Mouse (Mus musculus) mouse embryonic stem cell (cell line): ENCODE data around the gene Sfxn3.

Experiments
- in situ Hi-C, 2 experiments: fragments of 300-500 bp; cut with MboI; formaldehyde crosslinking; loops; 1 replicate in 1 of 2; 3 replicates in 1 of 2; pipeline ENCODE4 v1.14.3; 2019 to 2020; ENCODE audit warnings: low sequenced_read_pairs in 2 of 2, low pct_unique_long_range_greater_than_20kb in 1 of 2, mixed read lengths in 1 of 2; ENCODE audit not compliant: unreplicated experiment in 1 of 2

The Sfxn3 gene

DNA sequence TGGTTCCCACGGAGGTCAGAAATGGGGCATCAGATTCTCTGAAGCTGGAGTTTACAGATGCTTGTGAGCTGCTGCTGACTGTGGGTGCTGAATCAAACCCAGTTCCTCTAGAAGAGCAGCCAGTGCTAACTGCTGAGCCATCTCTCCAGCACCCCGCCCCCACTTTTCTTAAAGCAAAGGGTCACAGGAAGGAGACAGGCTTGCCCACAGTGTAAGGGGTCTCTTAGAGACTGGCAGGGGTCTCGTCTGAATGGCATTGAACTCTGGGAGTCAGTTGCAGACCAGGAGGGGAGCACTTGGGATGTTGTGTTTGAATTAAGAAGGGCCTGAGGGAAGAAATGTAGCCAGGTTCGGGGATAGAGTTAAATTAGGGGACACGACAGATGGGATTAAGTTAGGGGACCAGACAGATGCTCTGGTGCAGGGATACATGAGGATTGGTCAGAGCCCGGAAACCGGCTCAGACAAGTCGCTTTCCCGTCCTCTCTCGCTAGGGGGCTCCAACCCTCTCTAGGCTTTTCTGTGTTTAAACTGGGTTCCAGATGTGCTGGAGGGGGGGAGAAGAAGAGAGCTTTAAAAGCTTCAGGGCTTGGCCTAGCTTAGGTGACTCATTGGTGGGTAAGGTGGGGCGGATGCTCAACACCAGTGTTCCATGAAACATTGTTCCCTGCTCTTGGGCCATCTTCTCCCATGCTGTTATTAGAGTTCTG, 34.7 kb downstream of the Sfxn3 start:
- in situ Hi-C loops: no loop called here

DNA sequence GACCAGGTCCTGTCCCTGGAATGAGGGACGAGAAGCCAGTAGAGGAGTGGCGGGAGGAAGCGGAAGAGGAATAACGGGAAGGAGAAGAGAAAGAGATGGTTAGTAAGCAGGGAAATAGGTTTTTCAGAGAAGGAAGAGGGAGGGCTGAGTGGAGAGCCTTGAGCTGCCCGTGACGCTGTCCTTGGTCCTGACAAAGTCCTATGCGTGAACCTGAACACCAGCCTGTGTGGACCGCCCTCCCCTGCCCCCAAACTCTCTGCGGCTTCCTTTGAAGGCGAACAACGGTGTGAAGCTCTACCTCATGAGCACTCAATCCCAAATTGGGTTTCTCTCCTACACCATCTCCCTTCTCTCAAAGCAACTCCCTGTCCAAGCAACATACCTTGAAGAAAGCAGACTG, 50.6 kb downstream of the Sfxn3 start:
- in situ Hi-C loops: no loop called here

DNA sequence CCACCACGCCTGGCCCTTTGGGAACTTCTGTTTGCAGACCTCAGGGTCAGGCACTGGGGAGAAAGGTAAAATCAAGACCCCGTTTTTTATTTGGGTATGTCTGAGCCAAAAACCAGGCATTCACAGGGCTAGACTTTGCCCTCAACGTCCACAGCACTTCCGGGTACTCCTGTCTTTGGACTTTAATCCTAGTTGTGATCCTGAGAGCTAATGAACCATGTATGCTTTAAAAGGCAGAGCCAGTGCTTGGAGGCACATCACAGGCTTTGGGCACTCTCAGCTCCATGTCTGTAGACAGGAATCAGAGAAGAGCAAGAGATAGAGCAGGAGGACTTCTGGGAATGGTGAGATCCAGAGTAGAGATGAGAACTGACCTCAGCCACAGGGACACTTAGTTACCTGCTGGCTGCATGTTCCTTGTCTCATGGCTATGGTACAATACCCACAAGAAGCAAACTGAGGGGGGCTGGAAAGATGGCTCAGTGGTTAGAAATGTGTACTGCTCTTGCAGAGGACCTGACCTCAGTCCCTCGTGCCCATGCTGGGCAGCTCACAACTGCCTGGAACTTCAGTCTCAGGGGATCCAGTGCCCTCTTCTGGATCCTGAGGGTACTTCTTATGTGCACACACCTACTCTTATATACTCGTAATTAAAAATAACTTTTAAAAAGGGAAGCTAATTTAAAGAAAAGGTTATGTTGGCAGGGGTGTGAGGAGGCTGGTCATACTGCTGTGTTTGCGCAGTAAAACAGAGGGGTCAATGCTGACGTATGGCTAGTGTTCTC, 53.4 kb downstream of the Sfxn3 start:
- in situ Hi-C loops: loop anchor here in 1 of 2 experiments (10.0 kb wide), 1 partner anchor 54 kb away; the partner anchor contains the start of gene Tlx1

DNA sequence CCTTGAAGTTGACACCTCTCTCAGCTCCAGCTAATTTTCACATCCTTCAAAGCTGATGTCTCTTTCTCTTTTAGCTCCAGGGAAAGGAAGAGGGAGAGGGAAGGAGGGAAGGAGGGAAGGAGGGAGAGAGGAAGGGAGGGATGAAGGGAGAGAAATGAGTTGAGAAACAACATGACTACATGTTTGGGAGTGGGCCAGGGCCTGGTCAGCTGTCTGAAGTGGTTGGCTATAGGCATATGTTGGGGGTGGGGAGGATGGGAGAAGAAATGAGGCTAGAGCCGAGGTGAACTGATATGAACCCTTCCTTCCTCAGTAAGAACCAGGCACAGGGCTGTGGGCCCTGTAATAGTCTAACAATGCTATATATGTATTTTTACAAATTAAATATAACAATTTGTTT, 58.3 kb downstream of the Sfxn3 start:
- in situ Hi-C loops: loop anchor here in 1 of 2 experiments (10.0 kb wide), 1 partner anchor 49 kb away; the partner anchor contains the start of gene Tlx1
